8 mouse cellular contexts compared by ENCODE assay signal in the genomic region with DNA sequence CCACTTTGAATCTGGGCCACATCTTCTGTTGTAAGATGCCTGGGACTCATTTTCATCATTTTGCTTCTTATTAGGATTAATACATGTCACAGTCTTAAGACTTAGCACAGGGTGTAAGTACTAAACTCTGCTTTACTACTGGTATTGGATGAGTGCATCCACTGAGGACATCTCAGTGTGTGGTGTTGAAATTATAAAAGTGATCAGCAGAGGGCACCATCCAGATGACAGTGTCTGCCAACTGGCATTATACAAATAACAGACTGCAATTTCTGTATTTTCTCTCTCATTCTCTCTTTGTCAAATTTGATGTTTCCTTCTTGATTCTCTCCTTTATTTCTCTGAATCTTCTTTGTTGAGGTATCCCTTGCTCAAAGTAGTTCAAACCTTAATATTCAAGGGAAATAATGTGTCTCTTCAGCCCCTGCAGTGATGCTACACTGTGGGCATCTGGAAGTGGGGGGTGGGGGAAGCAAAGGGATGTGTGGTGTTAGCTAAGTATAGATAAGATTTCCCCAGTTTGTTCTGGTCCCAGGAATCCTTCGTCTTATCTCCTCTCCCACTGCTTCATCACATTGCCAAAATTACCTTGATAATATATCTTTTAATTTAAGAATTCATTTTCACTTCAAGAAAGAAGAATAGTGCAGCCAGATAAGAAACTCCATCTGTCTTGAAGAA.
DNase-seq lines count a peak whose midpoint lies in the region; TF ChIP-seq lines count a peak whose summit lies in the region.

No protein-coding gene starts in this region.

- no peak for TF ChIP-seq CTCF in thymus, adult 2 months (IDR thresholded peaks at IDR 0.05; ENCODE audit: borderline replicate concordance, control insufficient read depth, extremely low read depth, insufficient read depth, low read length, poor library complexity)

- no peaks in the 10 kb centered on the region for H3K36me3 ChIP-seq in heart, embryonic 10.5 days
- H3K36me3 ChIP-seq in thymus, adult 2 months (ENCODE audit: control insufficient read depth, insufficient read depth, low read length) = no peaks in the 10 kb centered on the region

- H3K27ac ChIP-seq in heart, embryonic 10.5 days = no peak overlapping the region
- no peak overlapping the region for H3K27ac ChIP-seq in thymus, adult 2 months (ENCODE audit: control insufficient read depth, insufficient read depth, low read length)

- TF ChIP-seq POLR2A in thymus, adult 2 months (IDR thresholded peaks at IDR 0.05; ENCODE audit: control insufficient read depth, extremely low read depth, insufficient read depth, low read length, poor library complexity) = no peak

- no peaks in the 10 kb centered on the region for H3K27me3 ChIP-seq in heart, embryonic 10.5 days (ENCODE audit: insufficient read depth, poor library complexity, severe bottlenecking)
- H3K27me3 ChIP-seq in thymus, adult 2 months (ENCODE audit: control insufficient read depth, insufficient read depth, low read length) = no peaks in the 10 kb centered on the region

- 5% methylated on average over 1 of the region's 1 CpGs for WGBS in heart, embryonic 10.5 days
- 8% methylated on average over 1 of the region's 1 CpGs for WGBS in thymus, adult 2 months

- no peaks in the 10 kb centered on the region for H3K9me3 ChIP-seq in heart, embryonic 10.5 days

- H3K4me1 ChIP-seq in heart, embryonic 10.5 days = no peaks in the 10 kb centered on the region
- H3K4me1 ChIP-seq in thymus, adult 2 months (replicated peaks; ENCODE audit: control insufficient read depth, insufficient read depth, low read length) = no peaks in the 10 kb centered on the region

- DNase-seq in heart, adult 11 months = peak; percentile 82
- no peak for DNase-seq in heart, embryonic 10.5 days (ENCODE audit: low spot score)
- DNase-seq in thymus, adult 2 months = peak; percentile 9
- no peak for DNase-seq in thymus, postnatal 25 days
- DNase-seq in cerebellum, adult 9-11 months = peak; percentile 19
- DNase-seq in layer of hippocampus, postnatal 14 days (ENCODE audit: low spot score in 2 of 2) = peak; percentile 34 to 75
- DNase-seq in retina, postnatal 1 day = peak; percentile 48
- no peak for DNase-seq in urinary bladder, postnatal 25 days (ENCODE audit: low spot score)

- no peak overlapping the region for H3K4me3 ChIP-seq in heart, embryonic 10.5 days
- H3K4me3 ChIP-seq in thymus, adult 2 months (ENCODE audit: control insufficient read depth, insufficient read depth, low read length) = no peak overlapping the region

Comparison
In these comparisons a context has a peak if more than half of its experiments do, and no peak if none do; other contexts are left out.
1. DNase-seq: peak in heart, adult 11 months (single experiment), thymus, adult 2 months (single experiment), cerebellum, adult 9-11 months (single experiment), layer of hippocampus, postnatal 14 days (2 of 2) and retina, postnatal 1 day (single experiment); none in heart, embryonic 10.5 days (single experiment), thymus, postnatal 25 days (single experiment) and urinary bladder, postnatal 25 days (single experiment).